Mouse (Mus musculus): ENCODE data around the gene Rb1. TPM values are rescaled to one million over a fixed set of nuclear protein-coding genes. Genes with fewer than 3 reads are reported as not detected.

Rb1 gene
- total and polyA plus RNA-seq, 2 experiments from 2014 or later, result 7.7 to 9.1 TPM

DNA sequence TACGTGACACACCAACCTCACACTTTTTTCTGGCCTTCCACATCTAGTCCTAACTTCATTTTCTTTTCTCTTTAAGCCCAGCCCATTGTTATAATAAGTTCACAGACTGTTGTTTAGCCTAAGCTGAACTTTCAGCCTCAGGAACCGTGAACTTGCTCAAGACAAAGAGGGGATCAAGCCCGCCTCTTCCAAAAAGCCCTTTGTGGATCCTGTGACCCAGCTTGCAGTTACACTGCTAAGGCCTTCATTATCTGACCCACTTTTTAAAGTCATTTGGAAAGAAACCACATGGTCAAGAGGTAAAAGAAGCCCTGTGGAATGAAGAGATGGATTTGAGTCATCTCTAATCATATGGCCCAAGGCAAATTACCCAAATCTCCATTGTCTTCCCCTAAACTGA, 183.8 kb downstream of the Rb1 start:
- peaks cover 14% of the 10 kb centered on the region; the same call in 1 of the 2 replicates for H3K4me1 ChIP-seq (ENCODE audit: control insufficient read depth, insufficient read depth)
- no peak overlapping the region for H3K4me3 ChIP-seq (ENCODE audit: low read depth, low read length)
- DNase-seq (ENCODE audit: low spot score) (no peak), ATAC-seq (ENCODE audit: insufficient read depth, low read depth) (no peak)
- H3K36me3 ChIP-seq (replicated peaks; ENCODE audit: control insufficient read depth, insufficient read depth, low read length), result no peaks in the 10 kb centered on the region
- TF ChIP-seq CTCF (IDR thresholded peaks at IDR 0.05; ENCODE audit: low read depth) (no peak), EP300 (IDR thresholded peaks at IDR 0.05; ENCODE audit: low read depth) (no peak)
- no peaks in the 10 kb centered on the region for H3K27me3 ChIP-seq (ENCODE audit: control insufficient read depth, insufficient read depth, low read length)
- H3K4me2 ChIP-seq (ENCODE audit: low read depth, low read length), result no peak overlapping the region; the same call in 1 of the 2 replicates
- H3K27ac ChIP-seq (ENCODE audit: low read depth), result peak overlapping the region; percentile 96; the same call in 1 of the 2 replicates
- 89% methylated on average over 3 of the region's 3 CpGs for WGBS
- H3K9me3 ChIP-seq (replicated peaks; ENCODE audit: control insufficient read depth, low read length), result no peaks in the 10 kb centered on the region
- H3K9ac ChIP-seq (replicated peaks; ENCODE audit: low read depth, low read length), result no peak overlapping the region

DNA sequence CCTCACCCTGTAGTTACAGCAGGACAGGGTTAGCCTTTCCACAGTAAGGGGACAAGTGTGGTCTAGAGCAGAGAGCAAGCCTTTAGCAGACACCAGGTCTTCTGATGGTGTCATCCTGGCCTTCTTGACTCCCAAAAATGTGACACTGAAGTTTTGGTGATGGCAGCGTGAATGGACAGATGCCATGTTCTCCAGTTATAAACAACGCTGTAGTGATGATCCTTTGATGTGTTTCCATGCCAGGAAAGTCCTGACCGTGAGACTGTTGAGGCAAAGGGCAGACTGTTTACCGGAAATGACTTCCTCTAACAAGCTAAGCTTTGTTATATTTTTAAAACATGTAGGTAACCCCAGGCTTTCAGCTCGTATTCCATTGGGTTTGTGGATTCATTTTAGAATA, 185.8 kb downstream of the Rb1 start:
- Histone ChIP-seq H3K9ac (replicated peaks; ENCODE audit: low read depth, low read length) (no peak overlapping the region), H3K27ac (ENCODE audit: low read depth) (no peak overlapping the region), H3K4me1 (ENCODE audit: control insufficient read depth, insufficient read depth) (peaks cover 14% of the 10 kb centered on the region; the same call in 1 of the 2 replicates), H3K9me3 (replicated peaks; ENCODE audit: control insufficient read depth, low read length) (no peaks in the 10 kb centered on the region), H3K36me3 (replicated peaks; ENCODE audit: control insufficient read depth, insufficient read depth, low read length) (no peaks in the 10 kb centered on the region), H3K4me3 (ENCODE audit: low read depth, low read length) (no peak overlapping the region), H3K4me2 (ENCODE audit: low read depth, low read length) (no peak overlapping the region), H3K27me3 (ENCODE audit: control insufficient read depth, insufficient read depth, low read length) (no peaks in the 10 kb centered on the region)
- DNase-seq (ENCODE audit: low spot score) (no peak), ATAC-seq (ENCODE audit: insufficient read depth, low read depth) (no peak)
- no peak for TF ChIP-seq CTCF (IDR thresholded peaks at IDR 0.05; ENCODE audit: low read depth)
- TF ChIP-seq EP300 (IDR thresholded peaks at IDR 0.05; ENCODE audit: low read depth), result no peak
- 57% methylated on average over 5 of the region's 5 CpGs for WGBS

DNA sequence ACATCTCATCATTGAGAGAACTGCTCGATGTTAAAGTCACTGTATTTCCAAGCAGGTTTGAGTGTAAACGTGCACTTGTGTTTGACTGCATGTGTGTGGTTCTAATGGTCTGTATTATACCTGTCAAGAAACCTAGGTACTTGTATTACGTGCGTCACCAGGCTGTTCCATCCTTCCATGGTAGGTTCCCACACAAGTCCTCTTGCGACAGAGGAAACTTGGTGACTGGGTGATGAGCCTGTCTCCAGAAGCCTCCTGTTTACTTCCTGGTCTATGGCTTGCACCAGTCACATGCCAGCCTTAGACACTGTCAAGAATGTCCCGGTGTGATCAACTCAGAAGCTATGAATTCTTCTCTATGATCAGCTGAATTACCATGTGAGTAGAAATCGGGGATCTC, 187.1 kb downstream of the Rb1 start:
- DNase-seq (ENCODE audit: low spot score) (no peak), ATAC-seq (ENCODE audit: insufficient read depth, low read depth) (no peak)
- H3K4me3 ChIP-seq (ENCODE audit: low read depth, low read length), result no peak overlapping the region
- no peak overlapping the region for H3K9ac ChIP-seq (replicated peaks; ENCODE audit: low read depth, low read length)
- TF ChIP-seq EP300 (IDR thresholded peaks at IDR 0.05; ENCODE audit: low read depth) (no peak), CTCF (IDR thresholded peaks at IDR 0.05; ENCODE audit: low read depth) (no peak)
- no peaks in the 10 kb centered on the region for H3K9me3 ChIP-seq (replicated peaks; ENCODE audit: control insufficient read depth, low read length)
- 0 out of 2 replicates have a peak, but pooled peaks cover 5% of the 10 kb centered on the region for H3K4me1 ChIP-seq (ENCODE audit: control insufficient read depth, insufficient read depth)
- no peak overlapping the region for H3K4me2 ChIP-seq (ENCODE audit: low read depth, low read length)
- H3K36me3 ChIP-seq (replicated peaks; ENCODE audit: control insufficient read depth, insufficient read depth, low read length), result no peaks in the 10 kb centered on the region
- no peaks in the 10 kb centered on the region for H3K27me3 ChIP-seq (ENCODE audit: control insufficient read depth, insufficient read depth, low read length)
- no peak overlapping the region for H3K27ac ChIP-seq (ENCODE audit: low read depth)
- 88% methylated on average over 7 of the region's 7 CpGs for WGBS

DNA sequence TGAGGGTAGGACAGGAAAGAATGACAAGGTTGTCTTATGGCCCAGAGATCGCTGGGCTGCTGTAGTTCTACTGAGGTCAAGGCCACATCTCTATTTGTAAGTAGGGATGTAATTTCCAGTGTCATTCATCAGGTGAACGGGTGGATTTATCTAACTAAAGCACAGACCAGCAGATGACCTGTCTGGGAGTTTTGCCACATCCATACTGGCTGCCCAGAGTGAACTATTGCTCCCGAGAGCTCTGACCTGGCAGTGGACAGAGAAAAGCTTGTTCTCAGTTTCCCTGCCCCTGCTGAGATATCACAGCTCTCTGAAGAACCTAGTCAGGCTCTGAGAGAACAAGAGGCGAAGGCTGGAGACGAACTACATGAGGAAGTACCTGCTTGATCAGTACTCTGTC, 188.4 kb downstream of the Rb1 start:
- ATAC-seq (ENCODE audit: insufficient read depth, low read depth) (no peak), DNase-seq (ENCODE audit: low spot score) (no peak)
- Histone ChIP-seq H3K4me1 (ENCODE audit: control insufficient read depth, insufficient read depth) (0 out of 2 replicates have a peak, but pooled peaks cover 5% of the 10 kb centered on the region), H3K36me3 (replicated peaks; ENCODE audit: control insufficient read depth, insufficient read depth, low read length) (no peaks in the 10 kb centered on the region), H3K9ac (replicated peaks; ENCODE audit: low read depth, low read length) (no peak overlapping the region), H3K27ac (ENCODE audit: low read depth) (no peak overlapping the region), H3K4me3 (ENCODE audit: low read depth, low read length) (no peak overlapping the region), H3K4me2 (ENCODE audit: low read depth, low read length) (no peak overlapping the region), H3K27me3 (ENCODE audit: control insufficient read depth, insufficient read depth, low read length) (no peaks in the 10 kb centered on the region), H3K9me3 (replicated peaks; ENCODE audit: control insufficient read depth, low read length) (no peaks in the 10 kb centered on the region)
- 63% methylated on average over 5 of the region's 5 CpGs for WGBS
- TF ChIP-seq EP300 (IDR thresholded peaks at IDR 0.05; ENCODE audit: low read depth) (no peak), CTCF (IDR thresholded peaks at IDR 0.05; ENCODE audit: low read depth) (no peak)

MicroRNA genes within 50 kb of the gene (microRNA counts, 519-probe panel; counts per million panel counts)
- not detected for microRNA mmu-miR-687

Small RNAs within 50 kb of the gene (microRNA-seq; reads per million reads assigned to microRNA genes)
- not detected for gene Mir687

Other genes with a start within 250 kb of the Rb1 start
- gene Rcbtb2, start 202.8 kb downstream of the Rb1 start, total RNA-seq (2014; rRNA removed; ENCODE audit: low replicate concordance), result 57.5 and 68.5 TPM in 2 replicates
- 44.9 and 47.8 TPM in 2 replicates for gene Rcbtb2, start 202.8 kb downstream of the Rb1 start, polyA plus RNA-seq (2015; fragmentation: Nextera tagmentation; extraction: Ambion mirVana)
- gene Lpar6, start 87.9 kb downstream of the Rb1 start, total RNA-seq (2014; rRNA removed; ENCODE audit: low replicate concordance), result 6.6 and 7.0 TPM in 2 replicates
- gene Lpar6, start 87.9 kb downstream of the Rb1 start, polyA plus RNA-seq (2015; fragmentation: Nextera tagmentation; extraction: Ambion mirVana), result 7.2 and 7.8 TPM in 2 replicates
- 388 and 470 TPM in 2 replicates for gene Itm2b, start 59.5 kb upstream of the Rb1 start, total RNA-seq (2014; rRNA removed; ENCODE audit: low replicate concordance)
- 907 and 943 TPM in 2 replicates for gene Itm2b, start 59.5 kb upstream of the Rb1 start, polyA plus RNA-seq (2015; fragmentation: Nextera tagmentation; extraction: Ambion mirVana)
- 17.4 and 17.5 TPM in 2 replicates for gene Med4, start 184.2 kb upstream of the Rb1 start, total RNA-seq (2014; rRNA removed; ENCODE audit: low replicate concordance)
- gene Med4, start 184.2 kb upstream of the Rb1 start, polyA plus RNA-seq (2015; fragmentation: Nextera tagmentation; extraction: Ambion mirVana), result 36.1 and 40.2 TPM in 2 replicates
- 229 and 249 TPM in 2 replicates for gene Sucla2, start 199.5 kb upstream of the Rb1 start, total RNA-seq (2014; rRNA removed; ENCODE audit: low replicate concordance)
- gene Sucla2, start 199.5 kb upstream of the Rb1 start, polyA plus RNA-seq (2015; fragmentation: Nextera tagmentation; extraction: Ambion mirVana), result 449 TPM in 2 replicates
- gene Nudt15, start 222.4 kb upstream of the Rb1 start, total RNA-seq (2014; rRNA removed; ENCODE audit: low replicate concordance), result 1.8 and 2.8 TPM in 2 replicates
- 3.7 and 4.7 TPM in 2 replicates for gene Nudt15, start 222.4 kb upstream of the Rb1 start, polyA plus RNA-seq (2015; fragmentation: Nextera tagmentation; extraction: Ambion mirVana)

All from heart, postnatal 0 days (tissue).